Mouse (Mus musculus) testis, adult 2 months (tissue): ENCODE measurements around the gene Tmem230. TPM values are rescaled to one million over a fixed set of nuclear protein-coding genes. Genes with fewer than 3 reads are reported as not detected.
"Not testable (repeated sequence)": the region's sequence is repeated elsewhere in the genome, so short reads cannot be mapped to it uniquely, and the experiment has no call there.

Experiments used
- H3K27ac ChIP-seq: fragments of 200-500 bp; 2 replicates; pipeline ENCODE4 v1.5.1; 2012; ENCODE audit warnings: low read depth, low read length; ENCODE audit not compliant: control insufficient read depth, insufficient read depth
- H3K27me3 ChIP-seq: fragments of 200-500 bp; 2 replicates; pipeline ENCODE4 v1.6.1; 2012; ENCODE audit warnings: mild to moderate bottlenecking, low read length, moderate library complexity; ENCODE audit not compliant: control insufficient read depth, insufficient read depth
- H3K36me3 ChIP-seq: fragments of 200-500 bp; 2 replicates; pipeline ENCODE4 v1.6.1; 2012; ENCODE audit warnings: mild to moderate bottlenecking, low read length; ENCODE audit not compliant: control insufficient read depth, insufficient read depth
- H3K4me1 ChIP-seq: fragments of 200-500 bp; 2 replicates; pipeline ENCODE4 v1.6.1; 2012; ENCODE audit warnings: low read length; ENCODE audit not compliant: control insufficient read depth, insufficient read depth
- H3K4me3 ChIP-seq: fragments of 200-500 bp; 2 replicates; pipeline ENCODE4 v1.5.1; 2012; ENCODE audit warnings: low read depth, mild to moderate bottlenecking, low read length, moderate library complexity, mixed read lengths; ENCODE audit not compliant: control insufficient read depth
- CTCF ChIP-seq: fragments of 200-500 bp; IDR thresholded peaks from 2 replicates; pipeline ENCODE4 v1.5.1; 2012; ENCODE audit warnings: low read depth, mild to moderate bottlenecking, inconsistent platforms, low read length, moderate library complexity; ENCODE audit not compliant: control insufficient read depth, insufficient read depth, insufficient replicate concordance
- POLR2A ChIP-seq: fragments of 200-500 bp; IDR thresholded peaks from 2 replicates; pipeline ENCODE4 v1.6.1; 2012; ENCODE audit warnings: low read depth, mild to moderate bottlenecking, inconsistent platforms, low read length, moderate library complexity; ENCODE audit not compliant: control insufficient read depth
- polyA plus RNA-seq: library from polyadenylated mRNA; depleted of rRNA; stranded (reverse); fragments of >200 nt; gene quantifications from 2 replicates; pipeline ENCODE4 v1.2.3, GENCODE M21; 2012; rRNA removed

The Tmem230 gene
- polyA plus RNA-seq, result 120 and 139 TPM in 2 replicates

GRCm38 (mm10) chr2:132247539-132248313, at the start of gene Tmem230:
Tmem230 (minus strand) TSS chr2:132247807.
- Histone ChIP-seq H3K27me3 (no peaks in the 10 kb centered on the region), H3K4me3 (peak within 1 kb of the TSS; percentile 94), H3K36me3 (peaks cover 2% of the 10 kb centered on the region), H3K27ac (peak within 1 kb of the TSS; percentile 84), H3K4me1 (peaks cover 4% of the 10 kb centered on the region; the same call in 1 of the 2 replicates)
- TF ChIP-seq POLR2A (peak; percentile 82), CTCF (no peak)

GRCm38 (mm10) chr2:132293694-132294450, 46.3 kb upstream of the Tmem230 start:
- H3K4me1 ChIP-seq, result no peaks in the 10 kb centered on the region
- peaks cover 6% of the 10 kb centered on the region; the same call in 1 of the 2 replicates for H3K36me3 ChIP-seq
- H3K4me3 ChIP-seq, result no peak overlapping the region
- H3K27me3 ChIP-seq, result no peaks in the 10 kb centered on the region
- no peak for TF ChIP-seq CTCF
- TF ChIP-seq POLR2A, result no peak
- H3K27ac ChIP-seq, result no peak overlapping the region

- H3K27me3 ChIP-seq, result no peaks in the 10 kb centered on the region
- H3K4me3 ChIP-seq, result no peak overlapping the region
- H3K27ac ChIP-seq, result no peak overlapping the region
- 0 out of 2 replicates have a peak, but pooled peaks cover 2% of the 10 kb centered on the region for H3K36me3 ChIP-seq
- H3K4me1 ChIP-seq, result no peaks in the 10 kb centered on the region
- no peak for TF ChIP-seq POLR2A
Observed at GRCm38 (mm10) chr2:132292083-132292482, 44.5 kb upstream of the Tmem230 start.

GRCm38 (mm10) chr2:132291265-132291664, 43.7 kb upstream of the Tmem230 start:
- H3K27me3 ChIP-seq, result no peaks in the 10 kb centered on the region
- 0 out of 2 replicates have a peak, but pooled peaks cover 2% of the 10 kb centered on the region for H3K36me3 ChIP-seq
- TF ChIP-seq POLR2A (no peak), CTCF (no peak)
- H3K27ac ChIP-seq, result no peak overlapping the region
- H3K4me3 ChIP-seq, result no peak overlapping the region
- no peaks in the 10 kb centered on the region for H3K4me1 ChIP-seq

GRCm38 (mm10) chr2:132290808-132291207, 43.2 kb upstream of the Tmem230 start:
- no peaks in the 10 kb centered on the region for H3K4me1 ChIP-seq
- H3K36me3 ChIP-seq, result 0 out of 2 replicates have a peak, but pooled peaks cover 2% of the 10 kb centered on the region
- no peak overlapping the region for H3K27ac ChIP-seq
- no peak overlapping the region for H3K4me3 ChIP-seq
- H3K27me3 ChIP-seq, result no peaks in the 10 kb centered on the region
- TF ChIP-seq POLR2A, result no peak
- TF ChIP-seq CTCF, result no peak

GRCm38 (mm10) chr2:132289213-132289612, 41.6 kb upstream of the Tmem230 start:
- H3K27ac ChIP-seq, H3K4me3 ChIP-seq, H3K4me1 ChIP-seq, H3K27me3 ChIP-seq, H3K36me3 ChIP-seq: not testable (repeated sequence)

GRCm38 (mm10) chr2:132286376-132287076, 38.9 kb upstream of the Tmem230 start:
- H3K36me3 ChIP-seq, result no peaks in the 10 kb centered on the region
- H3K27ac ChIP-seq, result no peak overlapping the region
- no peak overlapping the region for H3K4me3 ChIP-seq
- TF ChIP-seq CTCF (no peak), POLR2A (no peak)
- H3K27me3 ChIP-seq, result no peaks in the 10 kb centered on the region
- no peaks in the 10 kb centered on the region for H3K4me1 ChIP-seq

- H3K4me3 ChIP-seq, H3K27ac ChIP-seq, H3K27me3 ChIP-seq, H3K4me1 ChIP-seq, H3K36me3 ChIP-seq: not testable (repeated sequence)
Observed at GRCm38 (mm10) chr2:132285722-132286121, 38.1 kb upstream of the Tmem230 start.
